Mouse (Mus musculus) heart, adult 2 months (tissue): Measurements from ENCODE around the gene Slc44a1. TPM values are rescaled to one million over a fixed set of nuclear protein-coding genes. Genes with fewer than 3 reads are reported as not detected.
A peak's percentile ranks its signal among the peaks of the same experiment; 100 is the strongest.

ENCODE experiments used
- DNase-seq, 2 experiments: peaks; one replicate each; pipeline ENCODE4 v3.0.0; 2021
- H3K27ac ChIP-seq: fragments of 200-600 bp; 2 replicates; pipeline ENCODE4 v1.8.1; 2022
- H3K27me3 ChIP-seq: fragments of 200-500 bp; 2 replicates; pipeline ENCODE4 v1.6.1; 2012; ENCODE audit warnings: mild to moderate bottlenecking, low read length, inconsistent platforms, mixed read lengths; ENCODE audit not compliant: control insufficient read depth, insufficient read depth
- H3K36me3 ChIP-seq: fragments of 200-500 bp; 2 replicates; pipeline ENCODE4 v1.6.1; 2012; ENCODE audit warnings: low read length, inconsistent platforms; ENCODE audit not compliant: control insufficient read depth, insufficient read depth
- H3K4me1 ChIP-seq: fragments of 200-500 bp; 2 replicates; pipeline ENCODE4 v1.6.1; 2011; ENCODE audit warnings: low read length; ENCODE audit not compliant: control insufficient read depth, insufficient read depth
- H3K4me3 ChIP-seq: fragments of 200-600 bp; 2 replicates; pipeline ENCODE4 v1.8.1; 2022
- H3K79me2 ChIP-seq: fragments of 200-500 bp; replicated peaks from 2 replicates; pipeline ENCODE4 v1.6.1; 2012; ENCODE audit warnings: mild to moderate bottlenecking, inconsistent platforms, low read length, moderate library complexity, mixed read lengths; ENCODE audit not compliant: control insufficient read depth, insufficient read depth
- H3K9ac ChIP-seq: fragments of 200-500 bp; 2 replicates; pipeline ENCODE4 v1.6.1; 2012; ENCODE audit warnings: low read depth, mild to moderate bottlenecking, control low read depth, inconsistent platforms, low read length, mixed read lengths
- CTCF ChIP-seq: fragments of 200-600 bp; IDR thresholded peaks from 2 replicates; pipeline ENCODE4 v1.8.1; 2022; ENCODE audit warnings: antibody characterized with exemption, mild to moderate bottlenecking, moderate library complexity
- EP300 ChIP-seq: fragments of 200-500 bp; IDR thresholded peaks from 2 replicates; pipeline ENCODE4 v1.6.1; 2011; ENCODE audit warnings: low read depth, low read length, control low read depth; ENCODE audit not compliant: insufficient read depth
- POLR2A ChIP-seq: fragments of 200-500 bp; IDR thresholded peaks from 2 replicates; pipeline ENCODE4 v1.6.1; 2011; ENCODE audit warnings: mild to moderate bottlenecking, low read depth, low read length, control low read depth; ENCODE audit not compliant: insufficient read depth
- WGBS: fragments of 180-500 bp; shearing (Covaris S2); methylation state at CpG from one replicate; pipeline ENCODE4 v1.1.7; 2018; 5-methylcytosine and 5-hydroxymethylcytosine counted together
- intact Hi-C: fragments of 180-260 bp; cut with DNase I; formaldehyde crosslinking; loops from one replicate; pipeline ENCODE4 v1.15.1; 2025
- polyA plus RNA-seq: library from polyadenylated mRNA; depleted of rRNA; stranded (reverse); fragments of >200 nt; gene quantifications from 2 replicates; pipeline ENCODE4 v1.2.3, GENCODE M21; 2012
- total RNA-seq, 2 experiments: library from RNA; stranded (reverse); gene quantifications; 2 replicates each; pipeline ENCODE4 v1.2.3; 2021

The Slc44a1 gene
- total and polyA plus RNA-seq, 3 experiments = 22.7 to 32.3 (median 26.4) TPM

DNA sequence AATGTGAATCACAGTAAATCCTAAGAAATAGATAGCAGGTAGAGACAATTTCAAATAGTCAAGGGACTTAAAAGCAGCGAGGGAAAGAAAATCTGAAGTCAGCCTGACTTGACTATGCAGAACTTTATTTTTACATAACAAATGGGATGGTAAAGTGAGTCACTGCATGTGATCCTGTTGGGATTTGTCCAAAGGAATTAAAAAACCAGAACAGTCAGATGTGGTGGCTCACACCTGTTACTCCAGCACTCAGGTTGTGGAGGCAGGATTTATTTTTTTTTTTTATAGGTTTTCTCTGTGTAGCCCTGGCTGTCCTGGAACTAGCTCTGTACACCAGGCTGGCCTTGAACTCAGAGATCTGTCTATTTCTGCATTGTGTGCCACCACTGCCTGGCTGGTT lies 25.7 kb downstream of the Slc44a1 start:
- DNase-seq = no peak
- Histone ChIP-seq H3K79me2 (peaks cover 7% of the 10 kb centered on the region), H3K4me1 (no peaks in the 10 kb centered on the region; the same call in 1 of the 2 replicates), H3K27ac (no peak overlapping the region), H3K4me3 (no peak overlapping the region), H3K9ac (no peak overlapping the region), H3K27me3 (no peaks in the 10 kb centered on the region), H3K36me3 (no peaks in the 10 kb centered on the region)
- intact Hi-C loops = no loop called here
- WGBS = 96% methylated on average over 1 of the region's 1 CpGs
- TF ChIP-seq CTCF = no peak

GRCm38 (mm10) chr4:53469007-53469406 lies 28.8 kb downstream of the Slc44a1 start:
- H3K4me1 ChIP-seq = no peaks in the 10 kb centered on the region; the same call in 1 of the 2 replicates
- TF ChIP-seq POLR2A = no peak
- peak in 1 of 2 experiments; percentile 11 for DNase-seq
- WGBS = 72% methylated on average over 6 of the region's 6 CpGs
- 0 out of 2 replicates have a peak, but pooled peaks cover 3% of the 10 kb centered on the region for H3K79me2 ChIP-seq
- H3K36me3 ChIP-seq = no peaks in the 10 kb centered on the region
- intact Hi-C loops = no loop called here
- no peaks in the 10 kb centered on the region for H3K27me3 ChIP-seq
- H3K27ac ChIP-seq = no peak overlapping the region
- no peak overlapping the region for H3K9ac ChIP-seq
- H3K4me3 ChIP-seq = no peak overlapping the region

DNA sequence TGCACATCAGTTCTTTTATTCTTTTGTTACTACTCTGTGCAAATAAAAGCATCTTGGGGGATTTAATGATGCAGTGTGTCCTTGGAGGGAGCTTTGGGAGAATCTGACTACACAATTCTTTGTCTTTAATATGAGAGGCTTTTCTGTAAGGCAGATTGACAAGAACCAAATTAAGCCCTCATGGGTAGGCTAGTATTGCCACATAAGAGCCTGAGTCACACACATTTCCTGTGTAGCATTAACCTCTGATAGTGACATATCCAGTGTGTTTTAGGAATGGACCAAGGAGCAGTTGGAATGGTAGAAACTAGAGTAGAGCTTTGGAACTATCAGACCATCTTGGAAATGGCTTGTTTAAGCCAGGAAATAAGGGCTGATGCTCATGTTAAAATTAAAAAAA lies 33.9 kb downstream of the Slc44a1 start:
- TF ChIP-seq EP300 = no peak
- no peak for TF ChIP-seq POLR2A
- no peak for TF ChIP-seq CTCF
- no peak overlapping the region for H3K4me3 ChIP-seq
- peaks cover 12% of the 10 kb centered on the region for H3K36me3 ChIP-seq
- H3K9ac ChIP-seq = no peak overlapping the region
- H3K27ac ChIP-seq = no peak overlapping the region
- peaks cover 4% of the 10 kb centered on the region for H3K4me1 ChIP-seq
- intact Hi-C loops = no loop called here
- H3K79me2 ChIP-seq = 0 out of 2 replicates have a peak, but pooled peaks cover 1% of the 10 kb centered on the region
- DNase-seq = no peak
- H3K27me3 ChIP-seq = no peaks in the 10 kb centered on the region

DNA sequence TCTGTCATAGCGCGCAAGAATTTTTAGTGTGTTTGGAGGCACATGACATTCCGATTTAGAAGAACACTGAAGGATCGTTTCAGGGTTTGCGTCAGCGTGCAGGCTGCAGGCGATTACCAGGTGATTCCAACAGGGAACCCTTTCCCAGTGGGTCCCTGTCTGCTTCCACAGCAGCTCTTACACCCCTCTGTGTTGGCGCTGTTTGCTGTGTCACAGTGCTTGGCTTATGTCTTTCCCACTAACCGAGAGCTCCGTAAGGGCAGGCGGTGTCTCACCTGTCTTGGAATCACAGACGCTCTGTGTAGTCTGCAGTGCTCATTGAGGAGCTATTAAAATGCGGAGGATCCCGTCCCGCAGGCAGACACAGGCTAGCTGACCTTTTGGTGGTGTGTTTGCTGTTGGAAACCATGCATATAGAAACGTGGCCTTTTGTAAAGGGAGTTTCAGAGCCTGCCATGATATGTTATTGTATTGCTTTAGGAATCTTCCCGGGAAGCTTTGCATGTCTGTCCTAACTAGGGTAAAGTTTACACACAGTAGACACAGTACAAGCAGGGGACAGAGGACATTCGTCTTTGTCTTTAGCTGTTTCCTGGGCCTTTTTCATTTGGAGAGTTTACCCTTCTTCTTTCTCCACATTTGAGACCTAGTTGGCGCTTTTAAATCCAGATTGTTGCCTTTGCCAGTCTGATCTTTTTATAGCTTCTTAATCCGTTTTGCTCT lies 35.2 kb downstream of the Slc44a1 start:
- no peak for DNase-seq
- H3K27ac ChIP-seq = no peak overlapping the region
- H3K4me3 ChIP-seq = no peak overlapping the region
- peaks cover 4% of the 10 kb centered on the region for H3K4me1 ChIP-seq
- 74% methylated on average over 20 of the region's 20 CpGs for WGBS
- intact Hi-C loops = no loop called here
- 0 out of 2 replicates have a peak, but pooled peaks cover 1% of the 10 kb centered on the region for H3K79me2 ChIP-seq
- TF ChIP-seq EP300 (no peak), POLR2A (no peak), CTCF (no peak)
- H3K27me3 ChIP-seq = no peaks in the 10 kb centered on the region
- peak overlapping the region; percentile 25; the same call in 1 of the 2 replicates for H3K9ac ChIP-seq
- peaks cover 12% of the 10 kb centered on the region for H3K36me3 ChIP-seq

DNA sequence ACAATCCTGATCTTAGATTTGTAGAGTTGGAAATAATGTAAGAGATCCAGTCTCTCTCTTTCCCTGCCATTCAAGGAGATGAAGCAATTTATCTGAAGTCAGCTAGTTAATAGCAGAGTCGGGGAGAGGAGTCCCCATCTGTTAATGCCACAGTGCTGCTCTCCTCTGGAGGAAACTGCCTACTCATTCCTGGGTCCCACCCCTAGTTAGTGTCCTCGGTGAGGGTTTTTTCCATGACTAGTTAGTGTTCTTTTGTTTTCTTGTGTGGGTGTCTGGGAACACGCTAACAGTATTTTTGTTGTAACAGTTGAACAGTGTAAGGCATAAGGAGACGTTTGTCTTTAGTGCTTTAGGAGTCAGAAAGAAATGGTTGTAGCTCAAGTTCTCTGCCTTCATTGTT lies 38.4 kb downstream of the Slc44a1 start:
- H3K27me3 ChIP-seq = no peaks in the 10 kb centered on the region
- H3K4me1 ChIP-seq = peaks cover 4% of the 10 kb centered on the region
- H3K27ac ChIP-seq = no peak overlapping the region
- no peaks in the 10 kb centered on the region for H3K79me2 ChIP-seq
- peaks cover 12% of the 10 kb centered on the region for H3K36me3 ChIP-seq
- no peak for TF ChIP-seq POLR2A
- TF ChIP-seq EP300 = no peak
- TF ChIP-seq CTCF = no peak
- intact Hi-C loops = no loop called here
- 70% methylated on average over 4 of the region's 4 CpGs for WGBS
- H3K4me3 ChIP-seq = no peak overlapping the region
- no peak for DNase-seq
- no peak overlapping the region for H3K9ac ChIP-seq

DNA sequence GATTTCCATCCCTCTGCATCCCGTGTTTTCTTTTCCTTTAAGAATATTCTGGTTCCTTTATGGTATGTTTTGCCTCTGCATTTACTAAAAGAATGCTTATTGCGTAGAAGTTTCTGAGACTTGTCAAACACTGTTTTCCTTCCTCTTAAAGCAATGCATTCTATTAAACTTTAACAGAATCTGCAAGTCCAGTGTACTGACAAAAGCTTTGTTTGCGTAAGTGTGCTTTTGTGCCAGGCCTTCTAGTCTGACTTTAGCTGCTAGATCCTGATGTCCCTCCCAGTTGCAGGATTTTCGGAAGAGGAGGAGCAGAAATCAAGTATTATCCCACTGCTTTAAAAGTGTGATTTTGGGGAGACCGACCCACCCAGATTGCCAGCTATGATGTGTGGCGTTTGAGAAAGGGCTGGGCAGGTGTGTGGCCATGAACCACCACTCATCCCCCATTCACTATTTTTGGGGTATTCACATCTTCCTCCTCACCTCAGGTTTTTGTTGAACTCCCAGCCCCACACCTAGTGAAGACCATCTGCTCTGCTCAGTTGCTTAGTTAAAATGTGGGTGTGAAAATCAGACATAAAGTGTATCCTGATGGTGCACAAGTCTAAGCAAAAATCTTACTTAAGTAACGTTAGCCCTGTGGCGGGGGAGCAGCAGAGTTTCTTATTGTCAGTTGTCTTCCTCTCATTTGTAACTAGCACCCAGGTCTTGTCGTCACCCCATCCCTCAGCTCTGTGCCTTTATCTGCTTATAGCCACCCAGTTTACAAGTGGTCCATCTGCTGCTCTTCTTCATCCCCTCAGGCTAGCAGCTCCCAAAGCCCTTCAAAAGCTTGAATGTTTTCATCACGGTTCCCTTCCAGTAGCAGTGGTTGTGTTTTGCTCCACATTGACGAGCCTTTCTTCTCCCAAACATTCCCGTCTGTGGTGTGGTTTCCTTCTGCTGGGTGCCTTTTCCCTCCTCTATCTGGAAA lies 47.3 kb downstream of the Slc44a1 start:
- no peaks in the 10 kb centered on the region for H3K27me3 ChIP-seq
- no peak overlapping the region for H3K27ac ChIP-seq
- DNase-seq = no peak
- H3K4me1 ChIP-seq = peaks cover 3% of the 10 kb centered on the region
- intact Hi-C loops = no loop called here
- H3K79me2 ChIP-seq = no peaks in the 10 kb centered on the region
- TF ChIP-seq POLR2A = no peak
- no peak for TF ChIP-seq CTCF
- TF ChIP-seq EP300 = no peak
- no peak overlapping the region for H3K4me3 ChIP-seq
- no peak overlapping the region for H3K9ac ChIP-seq
- 80% methylated on average over 12 of the region's 12 CpGs for WGBS
- H3K36me3 ChIP-seq = peaks cover 2% of the 10 kb centered on the region; the same call in 1 of the 2 replicates
